Mouse (Mus musculus): ENCODE measurements around the gene Spsb4.

DNA sequence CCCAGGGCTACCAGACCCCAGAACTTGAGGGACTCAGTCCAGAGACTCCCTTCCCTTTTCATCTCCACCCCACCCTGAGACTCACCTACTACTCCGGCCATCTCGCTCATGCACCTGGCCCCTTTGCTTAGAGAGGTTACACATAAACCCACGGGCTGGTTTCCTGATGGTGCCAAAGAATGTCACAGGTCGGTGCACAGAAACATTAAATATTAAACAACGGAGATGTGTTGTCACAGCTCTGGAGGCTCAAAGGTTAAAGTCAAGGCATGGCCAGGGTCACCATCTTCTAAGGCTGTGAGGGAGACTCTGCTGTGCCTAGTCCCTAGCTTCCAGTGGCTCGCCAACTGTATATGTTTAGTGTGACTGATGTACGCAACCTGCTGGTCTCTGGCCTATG lies 52.2 kb downstream of the Spsb4 start:
- TF ChIP-seq CTCF (conservative IDR thresholded peaks at IDR 0.05; ENCODE audit: low read length) (no peak), NANOG (IDR thresholded peaks at IDR 0.05; ENCODE audit: borderline replicate concordance, low read length) (no peak), POU5F1 (IDR thresholded peaks at IDR 0.05; ENCODE audit: borderline replicate concordance, low read length) (no peak)

Data from E14TG2a.4 (cell line).